Mouse (Mus musculus) C2C12 (cell line): ENCODE results near the gene Camkmt. TPM values are rescaled to one million over a fixed set of nuclear protein-coding genes. Genes with fewer than 3 reads are reported as not detected.

Experiments used
- H3K27me3 ChIP-seq: one replicate; pipeline ENCODE4 v1.6.1; 2011; ENCODE audit not compliant: control insufficient read depth, insufficient read depth, insufficient read length
- H3K36me3 ChIP-seq: one replicate; pipeline ENCODE4 v1.6.1; 2011; ENCODE audit not compliant: control insufficient read depth, insufficient read depth
- H3K4me3 ChIP-seq: one replicate; pipeline ENCODE4 v1.5.1; 2011; ENCODE audit warnings: mild to moderate bottlenecking, control low read depth; ENCODE audit not compliant: poor library complexity, insufficient read depth, severe bottlenecking
- H3K79me2 ChIP-seq: one replicate; pipeline ENCODE4 v1.6.1; 2011; ENCODE audit not compliant: control insufficient read depth, insufficient read depth
- H3K79me3 ChIP-seq: one replicate; pipeline ENCODE4 v1.6.1; 2011; ENCODE audit warnings: low read depth, control low read depth
- H3ac ChIP-seq: one replicate; pipeline ENCODE3; 2011; ENCODE audit warnings: low read depth; ENCODE audit not compliant: control insufficient read depth, insufficient read length
- CEBPB ChIP-seq: IDR thresholded peaks from one replicate; pipeline ENCODE4 v1.6.1; 2011; ENCODE audit warnings: low read depth, mild to moderate bottlenecking, control low read depth, moderate library complexity
- CTCF ChIP-seq: IDR thresholded peaks from one replicate; pipeline ENCODE4 v1.5.1; 2011; ENCODE audit not compliant: control insufficient read depth, insufficient read depth, insufficient read length
- FOSL1 ChIP-seq: IDR thresholded peaks from one replicate; pipeline ENCODE4 v1.8.0; 2011; ENCODE audit warnings: mild to moderate bottlenecking, low read length; ENCODE audit not compliant: poor library complexity, insufficient read depth, severe bottlenecking
- MAX ChIP-seq: IDR thresholded peaks from one replicate; pipeline ENCODE4 v1.6.1; 2011; ENCODE audit warnings: mild to moderate bottlenecking, control low read depth
- MYOD1 ChIP-seq: IDR thresholded peaks from one replicate; pipeline ENCODE4 v1.6.1; 2011; ENCODE audit warnings: low read depth; ENCODE audit not compliant: control insufficient read depth, insufficient read length
- MYOG ChIP-seq: IDR thresholded peaks from one replicate; pipeline ENCODE4 v1.6.1; 2011; ENCODE audit not compliant: control insufficient read depth, insufficient read length; ENCODE audit errors: extremely low read depth
- USF1 ChIP-seq: IDR thresholded peaks from one replicate; pipeline ENCODE4 v1.6.1; 2011; ENCODE audit warnings: low read depth, mild to moderate bottlenecking, control low read depth, moderate library complexity
- polyA plus RNA-seq: library from polyadenylated mRNA; unstranded; fragments of >200 nt; fragmentation: generic; extraction: Trizol; gene quantifications from one replicate; pipeline ENCODE4 v1.2.1, GENCODE M21; 2012; ENCODE audit warnings: missing spikeins

Gene Camkmt
- polyA plus RNA-seq, 1 experiment, result 1.6 TPM

GRCm38 (mm10) chr17:85162569-85163271 lies 72.4 kb downstream of the Camkmt start:
- Histone ChIP-seq H3K36me3 (no peaks in the 10 kb centered on the region), H3K4me3 (no peak overlapping the region), H3ac (no peak overlapping the region), H3K79me2 (no peaks in the 10 kb centered on the region), H3K27me3 (no peaks in the 10 kb centered on the region), H3K79me3 (no peaks in the 10 kb centered on the region)
- no peak for TF ChIP-seq FOSL1
- TF ChIP-seq CEBPB, result no peak
- no peak for TF ChIP-seq USF1
- no peak for TF ChIP-seq MYOD1
- no peak for TF ChIP-seq MAX
- no peak for TF ChIP-seq MYOG
- no peak for TF ChIP-seq CTCF

- Histone ChIP-seq H3K79me3 (no peaks in the 10 kb centered on the region), H3K27me3 (no peaks in the 10 kb centered on the region), H3K4me3 (no peak overlapping the region)
These were observed 72.9 kb downstream of the Camkmt start for GRCm38 (mm10) chr17:85163272-85163610.

GRCm38 (mm10) chr17:85168761-85169160 lies 78.4 kb downstream of the Camkmt start:
- H3K36me3 ChIP-seq, result no peaks in the 10 kb centered on the region
- H3ac ChIP-seq, result no peak overlapping the region

More at GRCm38 (mm10) chr17:85163272-85163610, 72.9 kb downstream of the Camkmt start:
- TF ChIP-seq FOSL1, result no peak
- no peak for TF ChIP-seq MAX
- TF ChIP-seq CEBPB, result no peak
- TF ChIP-seq MYOD1, result no peak
- TF ChIP-seq CTCF, result no peak
- no peak for TF ChIP-seq USF1
- no peaks in the 10 kb centered on the region for H3K79me2 ChIP-seq
- no peak overlapping the region for H3ac ChIP-seq
- H3K36me3 ChIP-seq, result no peaks in the 10 kb centered on the region

GRCm38 (mm10) chr17:85170541-85171255 lies 80.3 kb downstream of the Camkmt start:
- no peaks in the 10 kb centered on the region for H3K27me3 ChIP-seq
- no peak overlapping the region for H3K4me3 ChIP-seq
- no peaks in the 10 kb centered on the region for H3K36me3 ChIP-seq
- H3ac ChIP-seq, result no peak overlapping the region
- TF ChIP-seq MAX, result no peak
- no peak for TF ChIP-seq FOSL1
- no peak for TF ChIP-seq MYOG
- TF ChIP-seq USF1, result no peak
- TF ChIP-seq CEBPB, result no peak
- TF ChIP-seq MYOD1, result no peak
- TF ChIP-seq CTCF, result no peak
- H3K79me3 ChIP-seq, result no peaks in the 10 kb centered on the region
- H3K79me2 ChIP-seq, result no peaks in the 10 kb centered on the region

More at GRCm38 (mm10) chr17:85168761-85169160, 78.4 kb downstream of the Camkmt start:
- TF ChIP-seq FOSL1, result no peak
- Histone ChIP-seq H3K79me2 (no peaks in the 10 kb centered on the region), H3K79me3 (no peaks in the 10 kb centered on the region), H3K4me3 (no peak overlapping the region), H3K27me3 (no peaks in the 10 kb centered on the region)

- Histone ChIP-seq H3K27me3 (no peaks in the 10 kb centered on the region), H3K4me3 (no peak overlapping the region), H3ac (no peak overlapping the region), H3K79me2 (no peaks in the 10 kb centered on the region), H3K36me3 (no peaks in the 10 kb centered on the region), H3K79me3 (no peaks in the 10 kb centered on the region)
- TF ChIP-seq MYOG, result no peak
- TF ChIP-seq USF1, result no peak
- TF ChIP-seq FOSL1, result no peak
- TF ChIP-seq MAX, result no peak
- TF ChIP-seq MYOD1, result no peak
- TF ChIP-seq CEBPB, result no peak
- TF ChIP-seq CTCF, result no peak
These were observed 81.6 kb downstream of the Camkmt start for GRCm38 (mm10) chr17:85171951-85172350.

- Histone ChIP-seq H3K4me3 (no peak overlapping the region), H3K27me3 (peaks cover 5% of the 10 kb centered on the region), H3K36me3 (no peaks in the 10 kb centered on the region), H3K79me2 (no peaks in the 10 kb centered on the region), H3ac (no peak overlapping the region), H3K79me3 (no peaks in the 10 kb centered on the region)
- no peak for TF ChIP-seq CTCF
- TF ChIP-seq MYOD1, result no peak
- no peak for TF ChIP-seq FOSL1
- no peak for TF ChIP-seq USF1
- TF ChIP-seq CEBPB, result no peak
- TF ChIP-seq MYOG, result no peak
- TF ChIP-seq MAX, result no peak
These were observed 86.9 kb downstream of the Camkmt start for GRCm38 (mm10) chr17:85177231-85177630.
